Mouse (Mus musculus): ENCODE data around the gene Ttc9c.
"Not testable (repeated sequence)": the region's sequence is repeated elsewhere in the genome, so short reads cannot be mapped to it uniquely, and the experiment has no call there.

Ttc9c gene

GRCm38 (mm10) chr19:8818801-8819595 is at the start of gene Ttc9c:
Gene Ttc9c (minus strand): TSS chr19:8819333.
- peak; percentile 86 for DNase-seq

- no peak for DNase-seq
These were observed 45.1 kb upstream of the Ttc9c start for GRCm38 (mm10) chr19:8864265-8864664.

- no peak for DNase-seq
These were observed 39.9 kb upstream of the Ttc9c start for GRCm38 (mm10) chr19:8859018-8859417.

- DNase-seq, result peak; percentile 55
These were observed 38.6 kb upstream of the Ttc9c start for GRCm38 (mm10) chr19:8857689-8858088.

GRCm38 (mm10) chr19:8853117-8853516 is 34.0 kb upstream of the Ttc9c start:
- DNase-seq, result no peak

- no peak for DNase-seq
These were observed 33.2 kb upstream of the Ttc9c start for GRCm38 (mm10) chr19:8852236-8852928.

GRCm38 (mm10) chr19:8851639-8852038 is 32.5 kb upstream of the Ttc9c start:
- no peak for DNase-seq

- DNase-seq, result no peak
These were observed 31.3 kb upstream of the Ttc9c start, which contains the start of gene Lrrn4cl for GRCm38 (mm10) chr19:8850402-8850901. Gene Lrrn4cl (plus strand): TSS chr19:8850768.

- DNase-seq, result no peak
These were observed 29.2 kb upstream of the Ttc9c start for GRCm38 (mm10) chr19:8848356-8848755.

GRCm38 (mm10) chr19:8844371-8845129 is 25.4 kb upstream of the Ttc9c start:
- DNase-seq, result peak; percentile 94

- no peak for DNase-seq
These were observed 23.8 kb upstream of the Ttc9c start for GRCm38 (mm10) chr19:8842961-8843360.

GRCm38 (mm10) chr19:8841012-8841411 is 21.9 kb upstream of the Ttc9c start:
- DNase-seq, result no peak

- DNase-seq, result peak; percentile 59
These were observed 21.0 kb upstream of the Ttc9c start for GRCm38 (mm10) chr19:8839908-8840791.

- DNase-seq, result peak; percentile 74
These were observed 20.2 kb upstream of the Ttc9c start, which contains the start of gene Gng3 for GRCm38 (mm10) chr19:8839103-8839907. Gene Gng3 (minus strand): TSS chr19:8839194.

- DNase-seq, result peak; percentile 58
These were observed 19.1 kb upstream of the Ttc9c start for GRCm38 (mm10) chr19:8838041-8838730.

- peak; percentile 91 for DNase-seq
These were observed 18.2 kb upstream of the Ttc9c start, which contains the start of gene Bscl2 for GRCm38 (mm10) chr19:8837251-8837791. Gene Bscl2 (plus strand): TSS chr19:8837467.

- not testable (repeated sequence) for DNase-seq
These were observed 17.2 kb upstream of the Ttc9c start for GRCm38 (mm10) chr19:8836327-8836726.

GRCm38 (mm10) chr19:8832971-8833370 is 13.8 kb upstream of the Ttc9c start:
- no peak for DNase-seq

GRCm38 (mm10) chr19:8831262-8831661 is 12.1 kb upstream of the Ttc9c start:
- DNase-seq, result no peak

- DNase-seq, result no peak
These were observed 11.5 kb upstream of the Ttc9c start for GRCm38 (mm10) chr19:8830664-8831063.

Measured in right cerebral cortex, postnatal 4 days (tissue).